Mouse (Mus musculus): ENCODE results near the gene Cc2d1a.

Cc2d1a gene

DNA sequence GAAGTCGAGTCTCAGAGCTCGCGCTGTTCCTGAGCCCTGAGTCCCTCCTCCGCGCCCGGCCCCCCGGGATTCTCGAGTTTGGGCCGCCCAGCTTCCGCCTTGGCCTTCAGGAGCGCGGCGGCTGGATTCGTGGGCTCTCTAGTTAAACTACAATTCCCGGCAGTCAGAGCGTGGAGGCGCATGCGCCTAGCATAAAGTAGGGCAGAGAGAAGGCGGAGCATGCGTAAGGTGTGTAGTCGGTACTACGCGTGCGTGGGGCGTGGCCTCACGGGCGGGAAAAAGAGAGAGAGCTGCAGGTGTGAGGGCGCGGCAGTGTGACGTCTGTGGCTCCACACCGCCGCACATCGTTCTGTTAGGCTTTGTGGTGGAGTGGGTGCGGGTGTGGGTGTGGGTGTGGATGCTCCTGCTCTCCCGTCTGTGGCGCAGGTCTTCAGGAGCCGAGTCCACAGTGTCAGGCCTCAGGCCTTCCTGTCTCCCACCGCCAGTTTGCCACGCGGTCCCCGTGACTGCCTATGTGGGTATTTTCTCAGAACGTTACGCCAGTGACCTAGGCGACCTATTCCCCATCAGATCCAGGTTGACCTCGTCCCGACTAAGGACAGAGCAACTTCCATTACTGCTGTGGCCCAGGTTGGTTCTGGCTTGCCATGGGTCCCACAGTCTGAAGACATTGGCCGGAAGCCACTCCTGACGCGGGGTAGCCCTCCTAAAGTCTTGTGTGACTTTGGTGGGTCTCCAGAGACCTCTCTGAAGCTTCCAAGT, at the start of gene Cc2d1a, which contains the start of gene 4930432K21Rik:
TSS of gene Cc2d1a (minus strand) at position 168 of the 762 bp plus-strand sequence.
TSS of gene 4930432K21Rik (plus strand) at position 257 of the 762 bp plus-strand sequence.
- peak; percentile 91 for DNase-seq (ENCODE audit: low spot score in 2 of 2)

DNA sequence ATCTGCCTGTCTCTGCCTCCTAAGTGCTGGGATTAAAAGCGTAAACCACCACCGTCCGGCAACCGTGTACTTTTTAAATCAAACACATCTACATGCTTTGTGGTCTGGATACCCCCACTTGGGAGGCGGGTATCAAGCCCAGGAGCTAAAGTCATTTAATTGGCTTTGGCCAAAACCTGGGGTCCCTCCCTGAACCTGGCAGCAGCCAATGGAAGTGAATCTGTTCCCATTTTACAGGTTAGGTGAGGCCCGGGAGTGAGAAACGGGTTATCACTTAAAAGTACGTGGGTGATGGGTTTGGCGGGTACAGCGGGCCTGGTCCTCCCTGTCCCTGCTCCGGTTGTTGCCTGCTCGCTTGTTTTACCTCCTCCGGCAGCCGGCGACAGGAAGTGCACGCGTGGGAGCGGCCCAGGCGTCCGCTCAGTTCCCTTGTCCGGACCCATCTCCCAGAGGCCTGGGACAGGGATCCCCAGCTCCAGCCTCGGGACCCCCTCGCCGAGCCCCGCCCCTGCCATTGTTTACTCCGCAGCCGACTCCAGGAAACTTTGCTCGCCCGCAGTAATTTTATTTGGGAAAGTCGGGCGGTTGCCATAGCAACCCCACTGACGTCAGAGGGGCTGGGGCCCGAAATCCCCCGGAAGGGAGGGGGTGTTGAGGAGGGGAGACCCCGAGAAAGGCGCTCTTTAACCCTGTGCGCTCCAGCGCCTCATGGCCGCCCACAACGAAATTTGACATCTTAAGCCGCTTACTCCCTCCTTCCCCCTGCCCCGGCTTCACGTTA, 49.6 kb upstream of the Cc2d1a start:
- peak; percentile 68 for DNase-seq (ENCODE audit: low spot score in 2 of 2)

DNA sequence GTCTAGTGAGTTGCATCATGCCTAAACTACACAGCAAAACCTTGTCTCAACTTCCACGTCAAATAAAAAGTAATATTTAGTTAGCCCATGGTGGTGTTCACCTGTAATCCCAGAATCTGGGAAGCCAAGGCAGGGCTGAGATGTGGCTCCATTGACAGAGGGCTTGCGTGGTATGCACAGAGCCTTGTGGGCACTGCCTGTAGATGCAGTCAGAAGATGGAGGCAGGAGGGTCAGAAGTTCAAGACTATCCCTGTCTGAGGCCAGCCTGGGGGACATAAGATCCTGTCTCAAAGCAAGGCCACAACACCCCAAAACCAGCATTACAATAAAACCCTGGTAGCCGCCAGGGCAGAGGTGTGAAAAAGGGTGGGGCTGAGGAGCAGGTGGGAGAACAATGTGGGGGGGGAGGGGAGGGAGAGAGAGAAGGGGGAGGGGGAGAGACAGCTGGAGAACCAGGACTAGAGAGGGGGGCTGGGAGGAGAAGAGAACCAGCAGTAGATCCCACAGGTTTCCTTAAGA, 46.5 kb upstream of the Cc2d1a start:
- no peak for DNase-seq (ENCODE audit: low spot score in 2 of 2)

DNA sequence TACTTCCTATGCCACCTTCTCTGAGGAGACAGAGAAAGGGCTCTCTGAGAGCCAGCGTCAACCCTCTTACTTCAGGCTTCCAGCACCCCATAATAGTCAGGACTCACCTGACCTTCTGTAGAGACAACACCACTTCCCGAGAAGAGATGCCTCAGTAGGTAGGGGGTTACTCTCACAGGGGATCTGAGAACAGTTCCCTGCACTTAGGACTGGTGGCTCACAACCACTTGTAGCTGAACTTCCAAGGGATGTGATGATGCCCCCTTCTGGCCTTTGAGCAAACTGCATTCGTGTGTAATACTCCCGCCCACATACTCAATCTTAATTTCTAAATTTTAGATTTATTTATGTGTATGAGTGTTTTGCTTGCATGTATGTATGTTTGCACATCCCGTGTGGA, 45.8 kb upstream of the Cc2d1a start:
- DNase-seq (ENCODE audit: low spot score in 2 of 2): no peak

DNA sequence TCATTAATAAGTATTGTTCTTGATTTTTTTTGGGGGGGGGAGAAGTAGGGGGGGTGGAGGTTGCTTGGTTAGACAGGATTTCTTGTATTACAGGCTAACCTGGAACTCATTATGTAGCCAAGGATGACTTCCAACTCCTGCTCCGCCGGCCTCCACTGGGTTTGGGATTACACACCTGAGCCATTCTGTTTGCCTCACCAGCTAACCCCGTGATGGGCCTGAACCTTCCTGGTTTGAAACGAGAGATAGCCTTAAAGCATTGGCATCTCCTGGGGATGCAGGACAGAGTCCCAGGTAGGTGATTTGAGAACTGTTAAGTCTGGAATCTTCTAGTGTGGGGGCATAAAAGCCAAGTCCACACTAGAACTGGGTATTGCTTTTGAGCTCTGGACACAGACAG, 45.4 kb upstream of the Cc2d1a start:
- DNase-seq (ENCODE audit: low spot score in 2 of 2): no peak

DNA sequence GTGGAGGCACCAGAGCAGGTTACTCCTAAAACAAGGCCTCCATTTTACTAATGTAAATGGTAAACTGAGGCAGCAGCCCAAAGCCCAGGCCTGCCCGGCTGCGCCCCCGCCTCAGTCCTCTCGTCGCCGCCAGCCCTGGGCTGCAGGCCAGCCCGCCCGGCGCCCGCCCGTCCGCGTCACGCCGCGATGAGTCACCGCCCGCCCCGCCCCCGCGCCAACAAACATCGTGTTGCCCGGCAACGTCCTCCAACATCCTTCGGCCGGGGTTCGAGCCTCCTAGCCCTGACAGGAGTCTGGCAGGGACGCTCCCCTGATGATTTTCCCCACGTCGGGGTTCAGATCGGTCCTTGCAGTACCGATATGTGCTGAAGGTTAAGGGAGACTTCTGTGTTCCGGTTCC, 44.8 kb upstream of the Cc2d1a start:
- DNase-seq (ENCODE audit: low spot score in 2 of 2): peak in 1 of 2 experiments; percentile 49

DNA sequence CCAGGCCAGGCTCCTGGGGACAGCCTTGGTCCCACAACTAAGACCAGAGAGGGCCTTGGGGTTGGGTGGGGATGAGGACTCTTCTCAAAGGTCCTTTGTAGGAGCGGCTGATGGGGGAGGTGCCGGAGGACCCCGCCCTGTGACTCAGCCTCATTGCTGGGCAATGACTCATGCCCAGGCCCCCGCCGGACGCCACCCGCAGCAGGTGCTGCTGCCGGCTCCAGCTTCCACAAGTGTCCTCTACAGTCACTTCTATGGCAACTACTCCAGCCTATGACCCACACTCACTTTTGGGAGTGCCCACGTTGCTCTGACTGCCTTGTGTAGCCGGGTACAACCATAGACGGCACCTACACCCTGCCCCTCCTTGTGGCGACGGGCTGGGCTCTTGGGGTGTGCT, 44.3 kb upstream of the Cc2d1a start:
- no peak for DNase-seq (ENCODE audit: low spot score in 2 of 2)

DNA sequence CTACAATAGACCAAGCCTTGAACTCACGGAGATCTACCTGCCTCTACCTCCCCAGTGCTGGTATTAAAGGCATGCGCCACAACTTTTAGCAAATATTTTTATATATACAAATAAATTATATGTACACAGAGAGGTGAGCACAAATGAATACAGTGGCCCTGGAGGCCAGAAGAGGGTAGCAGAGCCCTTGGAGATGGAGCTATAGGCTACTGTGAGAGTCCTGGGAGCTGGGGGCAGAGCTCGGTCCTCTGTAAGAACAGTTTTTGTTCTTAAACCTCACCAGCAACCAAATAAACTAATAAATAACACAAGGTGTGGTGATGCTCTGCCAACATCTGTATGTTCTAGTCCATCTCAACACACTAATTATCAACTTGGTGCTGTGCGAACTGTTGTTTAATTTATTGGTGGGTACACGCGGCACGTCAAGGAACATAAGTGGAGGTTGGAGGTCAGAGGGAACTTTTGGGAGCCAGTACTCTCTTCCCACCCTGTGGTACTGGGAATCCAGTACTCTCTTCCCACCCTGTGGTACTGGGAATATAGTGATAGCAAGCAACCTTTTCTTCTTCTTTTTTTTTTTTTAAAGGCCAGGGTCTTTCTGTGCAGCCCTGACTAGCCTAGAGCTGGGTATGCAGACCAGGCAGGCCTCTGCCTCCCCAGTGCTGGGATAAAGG, 42.6 kb upstream of the Cc2d1a start:
- DNase-seq (ENCODE audit: low spot score in 2 of 2): no peak

DNA sequence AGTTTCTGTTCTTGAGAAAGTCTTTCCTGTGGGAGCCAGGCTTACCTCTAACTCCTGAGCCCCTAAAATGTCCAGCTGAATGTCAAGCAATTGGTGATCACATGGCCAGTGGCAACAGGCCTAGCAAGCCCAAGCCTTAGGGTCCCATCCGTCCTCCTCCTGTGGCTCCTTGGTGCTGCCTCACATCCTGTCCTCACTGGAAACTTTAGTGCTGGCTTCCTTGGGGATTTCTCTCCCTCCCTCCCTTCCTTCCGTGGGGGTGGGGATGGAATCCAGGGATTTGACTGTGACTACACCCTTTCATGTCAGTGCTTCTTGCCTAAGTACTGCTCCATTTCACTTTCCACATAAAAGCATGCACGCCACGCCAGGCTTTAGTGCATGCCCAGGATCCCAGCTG, 41.9 kb upstream of the Cc2d1a start:
- DNase-seq (ENCODE audit: low spot score in 2 of 2): no peak

DNA sequence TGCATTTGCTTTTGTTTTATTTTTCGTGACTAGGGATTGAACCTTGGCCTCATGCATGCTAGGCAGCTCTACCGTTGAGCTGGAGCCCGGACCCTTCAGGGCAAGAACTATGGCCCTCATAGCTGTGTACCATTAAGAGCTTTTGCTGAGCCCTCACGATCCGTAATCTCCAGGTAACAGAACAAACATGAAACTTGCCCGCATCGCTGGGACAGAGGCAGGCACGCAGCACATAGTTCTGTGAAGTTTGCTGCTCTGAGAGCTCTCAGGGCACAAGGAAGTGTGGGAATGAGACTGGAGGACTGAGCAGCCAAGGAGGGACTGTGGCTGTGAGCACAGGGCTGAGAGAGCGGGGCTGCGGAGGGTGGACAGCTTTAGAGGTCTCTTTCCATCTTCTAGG, 40.9 kb upstream of the Cc2d1a start:
- no peak for DNase-seq (ENCODE audit: low spot score in 2 of 2)

DNA sequence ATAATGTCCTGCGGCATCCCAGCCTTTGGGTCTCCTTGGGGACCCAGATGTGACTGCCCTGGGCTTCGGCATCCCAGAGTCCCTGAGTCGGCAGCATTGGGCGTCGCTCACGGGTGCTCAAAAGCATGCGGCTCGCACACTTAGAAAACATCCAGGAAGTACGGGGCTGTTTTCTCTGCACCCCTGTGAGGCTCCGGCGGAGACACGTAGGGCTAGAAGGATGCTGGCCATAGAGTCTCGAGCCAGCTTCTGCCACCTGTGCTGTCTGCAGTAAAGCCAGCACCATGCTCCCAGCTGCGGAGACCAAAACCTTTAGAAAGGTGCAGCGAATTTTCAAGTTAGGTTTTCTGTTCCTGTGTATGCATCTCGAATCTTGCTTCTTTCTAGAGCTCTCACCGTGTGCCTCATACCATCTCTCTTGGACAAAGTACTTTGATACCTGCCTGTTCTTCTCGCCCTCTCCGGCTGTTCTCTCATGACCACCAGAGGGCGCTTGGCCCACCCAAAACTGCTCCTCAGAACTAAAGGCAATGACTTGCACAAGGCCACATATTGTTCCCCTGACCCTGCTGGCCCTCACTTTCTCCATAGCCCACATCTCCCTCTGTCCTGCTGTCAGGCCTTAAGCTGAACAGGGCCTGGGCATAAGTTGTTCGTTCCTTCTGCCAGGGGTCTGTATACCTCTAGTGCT, 39.5 kb upstream of the Cc2d1a start:
- DNase-seq (ENCODE audit: low spot score in 2 of 2): no peak

DNA sequence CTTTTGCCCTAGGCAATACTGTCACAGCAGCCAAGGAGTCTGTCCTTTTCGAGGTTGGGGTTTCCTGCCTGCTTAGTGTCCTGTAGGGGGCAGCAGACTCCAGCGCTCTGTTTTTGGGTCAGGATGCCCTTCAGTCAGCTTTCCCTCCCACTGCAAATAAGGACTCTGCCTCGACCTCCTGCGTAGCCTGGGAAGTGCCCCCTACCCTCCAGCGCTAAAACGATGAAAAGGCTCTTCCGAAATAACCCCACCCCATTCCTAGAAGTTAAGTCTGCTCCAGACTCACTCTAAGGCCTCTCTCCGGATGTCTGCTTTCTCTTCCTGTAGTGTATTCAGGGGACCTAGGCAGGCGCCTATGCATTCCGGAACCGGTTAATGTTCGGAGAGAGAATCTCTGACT, 38.8 kb upstream of the Cc2d1a start:
- peak in 1 of 2 experiments; percentile 63 for DNase-seq (ENCODE audit: low spot score in 2 of 2)

DNA sequence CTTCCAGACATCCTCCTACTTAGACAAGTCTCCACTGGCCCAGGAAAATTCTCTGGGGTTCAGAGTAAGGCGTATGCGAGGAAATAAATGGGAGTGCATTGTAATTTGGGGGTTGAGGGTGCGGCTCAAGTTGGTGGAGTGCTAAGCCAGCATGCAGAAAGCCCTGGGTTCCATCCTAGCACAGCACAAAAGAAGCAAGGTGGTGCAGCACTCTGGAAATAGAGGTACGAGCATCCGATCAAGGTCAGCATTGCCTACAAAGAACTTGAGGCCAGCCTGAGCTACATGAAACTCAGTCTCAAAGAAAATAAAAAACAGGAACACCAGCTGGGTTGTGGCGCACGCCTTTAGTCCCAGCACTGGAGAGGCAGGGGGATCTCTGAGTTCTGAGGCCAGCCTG, 37.4 kb upstream of the Cc2d1a start, which contains the start of gene Nanos3:
TSS of gene Nanos3 (minus strand) at position 101 of the 400 bp plus-strand sequence.
- DNase-seq (ENCODE audit: low spot score in 2 of 2): no peak

DNA sequence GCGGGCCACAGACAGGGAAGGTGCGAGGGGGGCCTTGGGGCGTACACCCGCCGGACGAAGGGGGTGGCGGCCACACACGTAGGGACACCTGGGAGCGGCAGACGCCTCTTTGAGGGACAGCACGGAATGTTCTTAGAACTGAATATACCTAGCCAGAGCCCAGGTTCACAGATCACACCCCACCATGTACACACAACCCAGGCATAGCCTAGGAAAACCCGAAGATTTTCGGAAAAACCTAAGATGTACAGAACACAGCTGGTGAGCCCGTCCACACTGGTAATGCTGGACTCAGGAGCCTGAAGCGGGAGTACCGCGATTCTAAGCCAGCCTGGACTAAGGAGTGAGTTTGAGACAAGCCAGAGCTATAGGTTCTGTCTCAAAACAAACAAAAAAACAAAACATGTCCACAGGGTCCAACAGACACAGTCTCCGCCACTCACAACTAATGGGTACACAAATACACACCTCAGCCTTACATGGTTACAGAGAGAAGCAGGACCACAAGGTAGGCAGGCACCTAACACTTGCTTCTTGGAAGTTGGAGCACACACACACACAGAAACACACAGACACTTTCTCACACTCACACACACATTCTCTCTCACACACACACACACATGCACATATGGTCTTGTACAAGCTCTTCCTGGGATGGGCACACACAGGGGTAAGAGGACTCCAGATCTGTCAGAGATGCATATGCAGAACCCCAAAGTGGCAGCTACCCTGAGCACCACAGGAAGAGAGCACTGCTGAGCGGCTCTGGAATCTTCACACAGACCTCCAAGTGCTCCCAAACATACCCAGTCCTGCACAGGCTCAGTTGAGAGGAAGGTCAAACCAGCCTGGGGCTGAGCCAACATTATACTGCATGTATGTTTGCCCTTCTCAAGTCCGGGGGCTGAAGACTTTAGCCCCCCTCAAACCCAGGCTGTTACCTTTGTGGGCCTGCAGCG, 36.6 kb upstream of the Cc2d1a start:
- DNase-seq (ENCODE audit: low spot score in 2 of 2): no peak

DNA sequence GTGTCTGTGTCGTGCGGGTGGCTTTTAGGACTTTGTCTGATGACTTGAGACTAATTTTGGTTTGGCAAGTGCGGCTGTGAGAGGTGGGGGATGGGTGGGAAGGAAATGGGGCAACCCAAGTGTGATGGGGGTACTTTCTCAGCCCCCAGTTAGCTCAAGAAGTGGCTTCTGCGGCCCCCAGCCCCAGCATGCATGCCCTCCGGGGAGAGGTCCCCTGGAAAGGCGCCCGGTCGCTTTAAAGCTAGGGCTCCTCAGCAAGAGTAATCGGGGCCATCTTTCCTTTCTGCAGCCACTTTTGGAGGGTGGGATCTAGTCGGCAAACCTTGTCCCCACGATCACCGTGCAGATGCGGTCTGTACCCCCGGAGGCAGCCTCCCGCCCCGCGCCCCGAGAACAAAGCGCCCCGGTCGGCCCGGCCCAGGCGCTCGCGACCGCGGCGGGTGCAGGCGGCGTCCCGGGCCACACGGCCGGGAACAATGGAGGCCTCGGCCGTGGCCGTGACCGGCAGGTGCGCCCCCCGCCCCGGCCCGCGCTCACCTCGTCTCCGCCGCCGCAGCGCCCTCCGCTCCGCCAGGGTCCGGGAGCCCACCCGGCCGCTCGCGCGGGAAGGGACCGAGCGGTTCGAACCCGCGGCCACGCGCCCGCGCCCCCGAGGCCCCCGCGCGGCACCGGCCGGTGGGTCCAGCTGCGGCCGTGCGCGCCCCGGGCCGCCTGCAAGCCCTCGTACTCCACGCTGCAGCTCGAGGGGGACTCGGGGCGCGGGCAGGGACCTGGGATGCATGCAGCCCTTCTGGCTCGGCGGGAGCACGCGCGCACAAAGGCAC, 35.7 kb upstream of the Cc2d1a start:
- no peak for DNase-seq (ENCODE audit: low spot score in 2 of 2)

DNA sequence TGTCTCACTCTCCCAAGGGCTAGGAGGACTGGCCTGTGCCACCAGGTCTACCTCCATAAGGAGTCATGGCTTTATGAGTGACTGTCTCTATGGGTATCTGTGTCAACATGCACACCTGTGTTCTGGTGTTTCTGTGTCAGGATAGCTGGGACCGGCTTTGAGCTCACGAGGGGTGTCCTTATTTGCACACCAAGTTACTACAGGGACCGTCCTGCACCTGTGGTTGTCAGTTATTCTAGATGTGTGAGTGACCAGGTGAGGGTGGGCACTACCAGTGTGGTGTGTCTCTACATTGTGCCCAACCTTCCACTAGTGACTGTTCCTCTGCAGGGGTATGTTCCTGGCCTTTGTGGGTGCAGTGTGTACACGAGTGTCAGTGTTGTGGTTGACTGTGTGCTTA, 35.1 kb upstream of the Cc2d1a start:
- DNase-seq (ENCODE audit: low spot score in 2 of 2): no peak

DNA sequence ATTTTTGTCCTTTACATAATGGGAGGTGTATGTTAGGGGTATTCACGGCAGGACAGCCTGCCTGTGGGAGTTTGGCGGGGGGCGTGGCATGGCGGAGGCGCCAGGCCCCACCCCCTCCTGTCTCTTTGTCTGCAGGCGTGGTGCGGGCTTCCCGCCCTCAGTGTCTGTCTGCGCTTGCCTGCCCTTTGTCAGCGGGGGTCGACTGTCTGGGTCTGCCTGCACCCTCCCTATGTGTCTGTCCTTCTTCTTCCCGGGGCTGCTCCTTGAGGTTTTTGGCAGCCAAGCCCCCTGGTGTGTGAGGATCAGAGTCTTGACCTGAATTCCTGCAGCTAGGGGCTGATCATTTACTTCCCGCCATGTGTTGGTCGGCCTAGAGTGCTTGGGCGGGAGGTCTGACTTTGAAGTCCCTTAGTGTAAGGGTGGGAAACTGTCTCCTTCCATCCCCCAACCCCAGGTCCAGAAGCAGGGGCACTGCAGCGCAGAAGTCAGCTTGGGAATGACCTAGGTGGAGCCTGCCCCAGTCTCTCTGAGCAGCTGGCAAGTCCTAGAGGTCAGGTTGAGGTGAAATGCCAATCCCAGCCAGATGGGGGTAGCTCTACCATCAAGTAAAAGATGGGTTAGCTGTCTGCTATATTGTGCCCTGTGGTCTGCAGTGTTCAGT, 32.9 kb upstream of the Cc2d1a start:
- no peak for DNase-seq (ENCODE audit: low spot score in 2 of 2)

DNA sequence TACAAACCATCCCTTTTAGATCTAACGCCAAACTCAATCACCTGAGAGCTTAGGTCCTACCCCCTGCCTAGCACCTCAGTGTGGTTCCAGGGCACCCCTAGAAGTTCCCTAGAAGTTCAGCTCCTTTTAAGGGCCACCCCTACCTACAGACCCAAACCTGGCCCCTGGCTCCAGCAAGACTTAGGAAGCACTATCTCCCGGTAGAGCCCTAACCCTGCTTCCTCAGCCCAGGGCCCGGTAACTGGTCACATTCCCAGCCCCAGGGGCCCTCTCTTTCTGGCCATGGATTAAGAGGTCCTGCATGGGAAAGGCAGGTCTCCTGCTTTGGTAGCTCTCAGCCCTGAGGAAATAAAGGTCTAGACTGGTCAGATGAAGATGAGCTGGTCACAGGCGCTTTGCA, 32.2 kb upstream of the Cc2d1a start:
- DNase-seq (ENCODE audit: low spot score in 2 of 2): no peak

DNA sequence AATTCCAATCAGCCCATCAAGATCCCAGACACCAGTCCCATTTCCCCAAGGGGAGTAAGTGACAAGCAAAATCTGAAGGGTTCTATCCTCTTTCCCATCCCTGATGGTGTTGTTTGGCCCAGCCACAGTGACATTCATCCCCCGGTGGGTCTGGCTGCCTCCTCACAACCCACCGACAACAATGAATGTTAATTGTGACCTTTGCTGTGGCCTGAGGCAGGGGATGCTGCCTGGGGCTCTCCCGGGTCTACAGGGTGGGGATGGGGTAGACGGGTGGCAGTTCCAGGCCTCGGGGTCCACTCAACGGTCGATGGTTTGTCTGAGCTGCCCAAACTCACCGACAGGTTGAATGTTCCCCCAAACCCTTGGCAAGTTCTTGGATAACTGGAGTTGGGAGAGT, 30.9 kb upstream of the Cc2d1a start:
- DNase-seq (ENCODE audit: low spot score in 2 of 2): no peak

All from frontal cortex, postnatal 14 days (tissue).